ENCODE assay signal across 8 mouse cellular contexts in the genomic region with DNA sequence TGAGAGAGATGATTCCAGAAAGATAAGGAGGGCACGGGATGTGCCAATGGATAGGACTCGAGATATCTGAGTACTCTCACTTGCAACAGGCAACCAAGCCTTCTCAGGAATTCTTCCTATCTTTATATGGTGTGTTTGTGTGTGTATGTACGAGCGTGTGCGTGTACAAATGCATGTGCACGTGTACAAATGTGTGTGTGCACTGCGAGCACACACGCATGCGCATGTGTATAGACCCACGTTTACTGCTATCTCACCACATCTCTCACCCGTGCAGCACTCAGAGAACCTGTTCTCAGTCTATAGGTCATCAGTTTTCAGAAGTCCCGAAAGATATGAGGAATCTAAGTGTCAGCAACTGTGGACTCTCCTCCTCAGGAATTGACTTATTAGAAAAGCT. TPM values are rescaled to one million over a fixed set of nuclear protein-coding genes. Genes with fewer than 3 reads are reported as not detected.
DNase-seq lines count a peak whose midpoint lies in the region; ATAC-seq and TF ChIP-seq lines count a peak whose summit lies in the region.

No protein-coding gene starts in this region.

- no peak for DNase-seq in limb, embryonic 14.5 days (ENCODE audit: low spot score)
- DNase-seq in layer of hippocampus, postnatal 10 days (ENCODE audit: low spot score in 2 of 2): no peak
- no peak for DNase-seq in spleen, adult 12 weeks (ENCODE audit: low spot score)
- DNase-seq in spleen, postnatal 36 days (ENCODE audit: low spot score in 2 of 2): no peak

- no peak for ATAC-seq in megakaryocyte, adult 5-6 weeks (ENCODE audit: poor library complexity, severe bottlenecking)
- peak; percentile 1; the same call in 1 of the 2 replicates for ATAC-seq in erythroid progenitor cell, adult 5-6 weeks (replicated peaks; ENCODE audit: low FRiP score, poor library complexity, severe bottlenecking)
- ATAC-seq in limb, embryonic 14.5 days (ENCODE audit: low FRiP score, low read depth): no peak
- no peak for ATAC-seq in stomach, embryonic 15.5 days (ENCODE audit: insufficient read depth, low FRiP score, low read depth)

- peaks cover 90% of the 10 kb centered on the region for H3K4me1 ChIP-seq in megakaryocyte, embryonic 14.5 days
- H3K4me1 ChIP-seq in limb, embryonic 14.5 days (ENCODE audit: control insufficient read depth, insufficient read depth, low read length): peaks cover 34% of the 10 kb centered on the region
- H3K4me1 ChIP-seq in stomach, embryonic 15.5 days: peaks cover 47% of the 10 kb centered on the region

- TF ChIP-seq POLR2A in limb, embryonic 14.5 days (IDR thresholded peaks at IDR 0.05; ENCODE audit: borderline replicate concordance, extremely low read depth, insufficient read depth, insufficient read length): no peak

- H3K4me3 ChIP-seq in megakaryocyte, embryonic 14.5 days (replicated peaks): peak overlapping the region; percentile 92
- 0 out of 2 replicates have a peak overlapping the region, but pooled peaks have one; percentile 29 for H3K4me3 ChIP-seq in limb, embryonic 14.5 days (replicated peaks; ENCODE audit: low read length)
- H3K4me3 ChIP-seq in stomach, embryonic 15.5 days (replicated peaks): peak overlapping the region; percentile 39; the same call in 1 of the 2 replicates

- H3K9me3 ChIP-seq in megakaryocyte, embryonic 14.5 days: no peaks in the 10 kb centered on the region
- no peaks in the 10 kb centered on the region for H3K9me3 ChIP-seq in limb, embryonic 14.5 days (ENCODE audit: control insufficient read depth, low read length)
- no peaks in the 10 kb centered on the region for H3K9me3 ChIP-seq in stomach, embryonic 15.5 days

- WGBS in limb, embryonic 14.5 days: 87% methylated on average over 12 of the region's 12 CpGs
- WGBS in stomach, embryonic 15.5 days: 78% methylated on average over 12 of the region's 12 CpGs

- H3K9ac ChIP-seq in limb, embryonic 14.5 days (ENCODE audit: low read depth, low read length, severe bottlenecking): no peak overlapping the region
- no peak overlapping the region for H3K9ac ChIP-seq in stomach, embryonic 15.5 days

- no peaks in the 10 kb centered on the region for H3K36me3 ChIP-seq in megakaryocyte, embryonic 14.5 days (replicated peaks; ENCODE audit: low read length)
- no peaks in the 10 kb centered on the region for H3K36me3 ChIP-seq in limb, embryonic 14.5 days (ENCODE audit: control insufficient read depth, insufficient read depth, low read length)
- no peaks in the 10 kb centered on the region for H3K36me3 ChIP-seq in stomach, embryonic 15.5 days

- no peak overlapping the region for H3K27ac ChIP-seq in limb, embryonic 14.5 days (replicated peaks; ENCODE audit: low read depth, low read length)
- H3K27ac ChIP-seq in stomach, embryonic 15.5 days: peak overlapping the region; percentile 78

- peaks cover 6% of the 10 kb centered on the region for H3K27me3 ChIP-seq in megakaryocyte, embryonic 14.5 days (replicated peaks)
- no peaks in the 10 kb centered on the region for H3K27me3 ChIP-seq in limb, embryonic 14.5 days (ENCODE audit: control insufficient read depth, insufficient read depth, low read length)
- peaks cover 12% of the 10 kb centered on the region; the same call in 1 of the 2 replicates for H3K27me3 ChIP-seq in stomach, embryonic 15.5 days (replicated peaks)

- H3K4me2 ChIP-seq in limb, embryonic 14.5 days (replicated peaks; ENCODE audit: low read depth, low read length, severe bottlenecking): peak overlapping the region; percentile 48
- H3K4me2 ChIP-seq in stomach, embryonic 15.5 days: peak overlapping the region; percentile 53; the same call in 1 of the 2 replicates

RNA-seq across cellular contexts. Expression of a gene that starts 3.6 kb away (rescaled TPM):
- polyA plus RNA-seq in megakaryocyte, embryonic 14.5 days (2012; ENCODE audit: insufficient read depth, low replicate concordance): 7.2 and 8.5 TPM in 2 replicates
- not detected in 2 replicates for total RNA-seq in megakaryocyte, adult 5-6 weeks (2015)
- total RNA-seq in megakaryocyte, adult 5-6 weeks (2017): not detected in 2 replicates
- total RNA-seq in erythroid progenitor cell, adult 5-6 weeks (2015; ENCODE audit: low replicate concordance): not detected in 2 replicates
- total RNA-seq in erythroid progenitor cell, adult 5-6 weeks (2017; ENCODE audit: low replicate concordance): 0.15 and 0.39 TPM in 2 replicates
- 4.8 and 5.5 TPM in 2 replicates for polyA plus RNA-seq in limb, embryonic 14.5 days (2012; rRNA removed)
- 3.8 and 4.6 TPM in 2 replicates for polyA plus RNA-seq in limb, embryonic 14.5 days (2014; fragmentation: Nextera tagmentation; extraction: Ambion mirVana)
- 3.6 and 4.8 TPM in 2 replicates for polyA plus RNA-seq in stomach, embryonic 15.5 days (2015; fragmentation: Nextera tagmentation; extraction: Ambion mirVana)
- 100 to 1,000 TPM; 109 to 120 TPM for total RNA-seq in layer of hippocampus, postnatal 10 days (2021)

RNA-seq across cellular contexts. Expression of a gene that starts 44.3 kb away (rescaled TPM):
- polyA plus RNA-seq in megakaryocyte, embryonic 14.5 days (2012; ENCODE audit: insufficient read depth, low replicate concordance): 0.30 and 0.55 TPM in 2 replicates
- 0.07 and 0.11 TPM in 2 replicates for total RNA-seq in megakaryocyte, adult 5-6 weeks (2015)
- 0.07 and 0.12 TPM in 2 replicates for total RNA-seq in megakaryocyte, adult 5-6 weeks (2017)
- not detected in 2 replicates for total RNA-seq in erythroid progenitor cell, adult 5-6 weeks (2015; ENCODE audit: low replicate concordance)
- total RNA-seq in erythroid progenitor cell, adult 5-6 weeks (2017; ENCODE audit: low replicate concordance): not detected in 2 replicates
- 0.08 and 0.10 TPM in 2 replicates for polyA plus RNA-seq in limb, embryonic 14.5 days (2012; rRNA removed)
- 0.07 TPM in 1 of 2 replicates, not detected in the other for polyA plus RNA-seq in limb, embryonic 14.5 days (2014; fragmentation: Nextera tagmentation; extraction: Ambion mirVana)
- 0.04 and 0.08 TPM in 2 replicates for polyA plus RNA-seq in stomach, embryonic 15.5 days (2015; fragmentation: Nextera tagmentation; extraction: Ambion mirVana)
- total RNA-seq in layer of hippocampus, postnatal 10 days (2021): 1 to 10 TPM; 3.0 to 3.8 TPM

Comparison
In these comparisons a context has a peak if more than half of its experiments do, and no peak if none do; other contexts are left out.
1. H3K4me3 ChIP-seq: peak in every context shown above with its lines; median percentile 92 in megakaryocyte, embryonic 14.5 days; 39 in stomach, embryonic 15.5 days; 29 in limb, embryonic 14.5 days.
2. RNA of a gene that starts 3.6 kb away (total RNA-seq): 109 to 120 TPM in layer of hippocampus, postnatal 10 days; 0.15 to 0.39 TPM in erythroid progenitor cell, adult 5-6 weeks and not detected in megakaryocyte, adult 5-6 weeks; every median in the first group is over 10 times any median in the second.